Mouse (Mus musculus): Measurements from ENCODE around the gene Sh3pxd2a. TPM values are rescaled to one million over a fixed set of nuclear protein-coding genes. Genes with fewer than 3 reads are reported as not detected.

Sh3pxd2a gene
- polyA plus RNA-seq, 1 experiment from 2014 or later = 2.7 TPM

DNA sequence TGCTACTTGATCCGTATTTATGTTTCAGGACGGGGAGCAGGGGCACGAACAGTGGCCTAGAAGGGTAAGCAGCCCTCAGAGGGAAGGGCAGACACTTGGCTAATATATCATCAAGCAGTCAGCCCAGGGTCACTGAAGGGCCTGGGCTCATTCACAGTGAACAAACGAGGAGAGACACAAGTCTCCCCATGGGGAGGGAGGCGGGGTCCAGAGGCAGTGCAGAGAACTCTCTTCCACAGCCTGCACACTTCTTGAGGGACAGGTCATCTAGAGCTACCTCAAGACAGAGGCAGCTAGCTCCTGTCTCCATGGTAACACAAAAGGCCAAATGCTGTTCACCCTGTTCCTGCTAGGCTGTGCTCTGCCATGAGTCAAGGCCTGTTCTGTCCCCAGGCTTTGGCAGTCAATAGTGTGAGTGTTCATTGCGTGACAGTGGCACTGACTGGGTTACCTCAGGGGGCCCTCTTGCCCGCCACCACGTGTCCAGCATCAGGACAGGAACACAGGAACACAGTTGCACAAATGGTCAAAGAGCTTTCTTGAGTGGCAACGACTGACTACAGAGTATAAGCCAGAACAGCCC lies 101.0 kb downstream of the Sh3pxd2a start:
- peak overlapping the region; percentile 25; the same call in 1 of the 2 replicates for H3K27ac ChIP-seq
- DNase-seq (ENCODE audit: low spot score) = peak; percentile 42
- WGBS = 56% methylated on average over 9 of the region's 9 CpGs

DNA sequence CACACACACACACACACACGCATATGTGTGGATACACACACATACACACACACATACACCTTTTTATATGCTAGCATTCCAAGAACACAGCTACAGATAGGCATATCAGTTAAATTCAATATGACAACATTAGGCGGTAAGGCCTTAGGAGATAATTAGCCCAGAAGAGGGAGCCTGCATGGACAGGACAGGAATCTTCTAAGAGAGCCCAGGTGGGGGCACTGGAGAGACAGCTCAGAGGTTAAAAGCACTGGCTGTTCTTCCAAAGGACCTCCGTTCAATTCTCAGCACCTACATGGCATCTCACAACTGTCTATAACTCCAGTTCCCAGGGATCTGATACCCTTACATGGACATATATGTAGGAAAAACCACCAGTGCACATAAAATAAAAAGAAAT lies 103.3 kb downstream of the Sh3pxd2a start:
- DNase-seq (ENCODE audit: low spot score) = no peak
- Histone ChIP-seq H3K4me3 (no peak overlapping the region), H3K27me3 (ENCODE audit: insufficient read depth, poor library complexity, severe bottlenecking) (no peaks in the 10 kb centered on the region; the same call in 1 of the 2 replicates), H3K4me1 (replicated peaks) (peaks cover 56% of the 10 kb centered on the region), H3K36me3 (peaks cover 28% of the 10 kb centered on the region), H3K27ac (no peak overlapping the region), H3K9me3 (no peaks in the 10 kb centered on the region)
- WGBS = 82% methylated on average over 3 of the region's 3 CpGs

More for the DNA sequence above, 101.0 kb downstream of the Sh3pxd2a start:
- peaks cover 66% of the 10 kb centered on the region for H3K4me1 ChIP-seq (replicated peaks)
- no peaks in the 10 kb centered on the region for H3K9me3 ChIP-seq
- H3K4me3 ChIP-seq = no peak overlapping the region
- no peaks in the 10 kb centered on the region for H3K27me3 ChIP-seq (ENCODE audit: insufficient read depth, poor library complexity, severe bottlenecking)
- peaks cover 28% of the 10 kb centered on the region for H3K36me3 ChIP-seq

DNA sequence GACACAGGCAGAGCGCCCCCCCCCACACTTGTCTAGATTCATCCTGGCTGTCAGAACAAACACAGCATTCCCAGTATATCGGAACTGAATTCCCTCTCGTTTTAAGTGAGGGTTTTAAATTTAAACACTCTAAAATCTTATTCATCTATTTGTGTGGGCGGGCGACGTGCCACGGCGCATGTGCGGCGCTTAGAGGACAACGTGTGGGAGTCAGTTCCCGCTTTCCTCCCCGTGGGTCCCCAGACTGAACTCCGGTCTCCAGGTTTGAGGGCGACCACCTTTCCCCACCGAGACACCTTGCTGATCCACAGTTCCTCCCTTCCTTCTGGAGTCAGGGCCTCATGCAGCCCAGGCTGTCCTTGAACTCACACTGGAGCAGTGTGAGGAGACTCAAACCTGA lies 104.2 kb downstream of the Sh3pxd2a start:
- peaks cover 30% of the 10 kb centered on the region for H3K36me3 ChIP-seq
- peak overlapping the region; percentile 62; the same call in 1 of the 2 replicates for H3K27ac ChIP-seq
- DNase-seq (ENCODE audit: low spot score) = no peak
- peaks cover 59% of the 10 kb centered on the region for H3K4me1 ChIP-seq (replicated peaks)
- H3K27me3 ChIP-seq (ENCODE audit: insufficient read depth, poor library complexity, severe bottlenecking) = no peaks in the 10 kb centered on the region; the same call in 1 of the 2 replicates
- no peak overlapping the region; the same call in 1 of the 2 replicates for H3K4me3 ChIP-seq
- 89% methylated on average over 16 of the region's 16 CpGs for WGBS
- no peaks in the 10 kb centered on the region for H3K9me3 ChIP-seq

DNA sequence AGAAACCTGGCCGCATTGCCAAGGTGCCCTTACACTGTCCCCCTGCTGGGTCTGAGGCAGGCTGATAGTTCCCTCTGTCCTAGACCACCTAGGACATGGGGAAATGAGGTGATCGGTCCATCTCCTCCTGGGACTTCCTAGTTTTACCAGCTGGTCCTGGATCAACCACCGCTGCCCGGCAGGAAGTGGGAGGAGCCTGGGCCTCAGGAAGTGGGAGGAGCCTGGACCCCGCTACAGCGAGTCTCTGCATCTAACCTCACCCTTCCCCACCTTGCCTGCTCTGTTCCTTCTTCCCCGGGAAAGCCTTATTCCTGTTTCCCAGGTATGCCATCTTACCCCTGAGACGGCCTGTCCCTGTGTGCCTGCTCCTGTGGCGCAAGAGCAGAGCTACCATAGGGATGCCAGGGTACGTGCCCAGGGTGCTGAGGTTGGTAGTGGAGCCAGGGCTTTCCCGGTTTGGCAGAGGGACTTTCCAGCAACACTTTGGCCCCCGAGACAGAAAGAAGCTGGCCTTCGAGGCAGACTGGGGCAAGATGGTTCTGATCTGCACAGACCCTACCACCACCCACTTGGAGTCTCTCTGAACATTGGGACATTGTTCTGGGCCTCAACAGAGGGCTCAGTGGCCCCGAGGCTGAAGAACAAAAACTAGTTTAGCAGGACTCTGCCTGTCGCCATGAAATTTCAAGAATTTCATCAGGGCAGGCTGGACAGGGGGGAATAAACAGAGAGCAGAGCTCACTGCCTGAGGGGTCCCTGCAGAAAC lies 104.9 kb downstream of the Sh3pxd2a start:
- DNase-seq (ENCODE audit: low spot score) = no peak
- Histone ChIP-seq H3K27me3 (ENCODE audit: insufficient read depth, poor library complexity, severe bottlenecking) (no peaks in the 10 kb centered on the region; the same call in 1 of the 2 replicates), H3K9me3 (no peaks in the 10 kb centered on the region), H3K4me3 (peak overlapping the region; percentile 34), H3K36me3 (peaks cover 32% of the 10 kb centered on the region), H3K4me1 (replicated peaks) (peaks cover 65% of the 10 kb centered on the region), H3K27ac (peak overlapping the region; percentile 62)
- 52% methylated on average over 15 of the region's 15 CpGs for WGBS

DNA sequence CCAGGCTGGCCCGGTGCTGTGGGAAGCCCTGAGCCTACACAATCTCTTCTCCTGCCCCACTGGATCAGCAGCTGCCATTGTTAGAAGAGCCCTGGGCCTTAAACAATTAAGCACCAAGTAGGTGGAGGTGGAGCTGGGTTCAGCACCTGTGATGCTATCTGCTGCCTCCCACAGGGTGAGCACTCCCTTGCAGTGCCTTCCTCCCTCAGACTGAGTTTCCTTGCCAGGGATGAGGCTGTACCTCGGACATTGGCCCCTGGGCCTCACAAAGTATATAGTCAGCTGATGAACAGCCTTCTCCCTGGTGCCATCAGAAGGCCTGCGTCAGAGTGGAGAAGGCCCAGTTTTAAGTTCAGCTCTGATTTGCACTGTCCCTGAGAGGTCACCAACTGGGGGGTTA lies 106.9 kb downstream of the Sh3pxd2a start:
- Histone ChIP-seq H3K4me1 (replicated peaks) (peaks cover 54% of the 10 kb centered on the region), H3K27me3 (ENCODE audit: insufficient read depth, poor library complexity, severe bottlenecking) (no peaks in the 10 kb centered on the region; the same call in 1 of the 2 replicates), H3K36me3 (peaks cover 21% of the 10 kb centered on the region), H3K27ac (0 out of 2 replicates have a peak overlapping the region, but pooled peaks have one; percentile 16), H3K4me3 (no peak overlapping the region), H3K9me3 (0 out of 2 replicates have a peak, but pooled peaks cover 3% of the 10 kb centered on the region)
- 64% methylated on average over 3 of the region's 3 CpGs for WGBS
- DNase-seq (ENCODE audit: low spot score) = no peak

DNA sequence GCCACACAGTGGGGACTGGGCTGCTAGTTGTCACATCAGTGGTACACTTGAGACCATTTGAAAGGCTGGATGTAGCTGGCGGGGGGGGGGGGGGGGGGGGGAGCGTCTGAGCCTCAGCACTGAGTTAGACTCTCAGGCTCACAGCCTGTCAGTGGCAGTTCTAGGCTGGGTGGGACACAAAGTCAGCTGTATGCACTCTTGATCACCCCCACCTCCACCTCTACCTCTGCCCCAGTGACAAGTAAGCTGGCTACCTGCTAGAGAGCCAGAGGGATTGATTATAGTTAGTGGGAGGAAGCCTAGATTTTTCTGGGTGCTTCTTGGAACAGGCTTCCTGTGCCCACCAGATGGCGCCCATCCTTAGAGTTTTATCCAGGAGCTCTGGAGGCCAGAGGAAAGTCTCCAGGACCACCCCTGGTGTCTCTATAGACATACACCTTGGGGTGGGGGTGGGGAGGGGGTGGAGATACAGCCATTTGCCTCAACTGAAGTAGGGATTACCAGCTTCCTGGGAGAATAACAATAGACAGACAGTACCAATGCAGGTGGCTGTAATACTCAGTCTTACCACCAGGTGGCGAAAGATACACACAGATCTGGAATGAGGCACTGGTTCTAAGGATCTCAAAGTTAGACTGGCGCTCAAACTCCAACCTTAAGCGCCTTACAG lies 107.9 kb downstream of the Sh3pxd2a start:
- Histone ChIP-seq H3K27ac (peak overlapping the region; percentile 84), H3K36me3 (peaks cover 18% of the 10 kb centered on the region; the same call in 1 of the 2 replicates), H3K9me3 (0 out of 2 replicates have a peak, but pooled peaks cover 3% of the 10 kb centered on the region), H3K27me3 (ENCODE audit: insufficient read depth, poor library complexity, severe bottlenecking) (no peaks in the 10 kb centered on the region; the same call in 1 of the 2 replicates), H3K4me3 (no peak overlapping the region), H3K4me1 (replicated peaks) (peaks cover 51% of the 10 kb centered on the region)
- 27% methylated on average over 6 of the region's 6 CpGs for WGBS
- DNase-seq (ENCODE audit: low spot score) = peak; percentile 83

DNA sequence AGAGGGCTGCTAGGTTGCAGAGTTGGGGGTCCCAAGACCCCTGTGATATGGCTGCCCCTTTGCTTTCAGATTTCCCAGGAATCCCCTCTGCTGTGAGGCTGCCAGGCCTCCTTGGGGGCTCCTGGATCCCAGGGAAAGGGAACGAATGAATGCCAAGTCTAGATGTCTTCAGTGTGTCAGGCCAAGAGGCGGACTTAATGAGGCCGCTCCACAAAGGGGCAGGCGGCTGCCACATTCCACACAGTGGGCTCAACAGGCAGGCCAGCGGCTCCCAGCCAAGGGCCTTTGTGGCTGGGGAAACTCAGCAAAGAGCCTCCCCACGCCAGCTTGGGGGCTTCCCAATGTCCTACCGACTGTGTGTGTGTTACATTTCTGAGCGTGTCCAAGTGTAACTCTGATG lies 109.7 kb downstream of the Sh3pxd2a start:
- Histone ChIP-seq H3K27ac (peak overlapping the region; percentile 84), H3K4me1 (replicated peaks) (peaks cover 42% of the 10 kb centered on the region), H3K9me3 (0 out of 2 replicates have a peak, but pooled peaks cover 3% of the 10 kb centered on the region), H3K36me3 (peaks cover 21% of the 10 kb centered on the region; the same call in 1 of the 2 replicates), H3K27me3 (ENCODE audit: insufficient read depth, poor library complexity, severe bottlenecking) (no peaks in the 10 kb centered on the region; the same call in 1 of the 2 replicates), H3K4me3 (no peak overlapping the region)
- WGBS = 39% methylated on average over 8 of the region's 8 CpGs
- DNase-seq (ENCODE audit: low spot score) = peak; percentile 64

DNA sequence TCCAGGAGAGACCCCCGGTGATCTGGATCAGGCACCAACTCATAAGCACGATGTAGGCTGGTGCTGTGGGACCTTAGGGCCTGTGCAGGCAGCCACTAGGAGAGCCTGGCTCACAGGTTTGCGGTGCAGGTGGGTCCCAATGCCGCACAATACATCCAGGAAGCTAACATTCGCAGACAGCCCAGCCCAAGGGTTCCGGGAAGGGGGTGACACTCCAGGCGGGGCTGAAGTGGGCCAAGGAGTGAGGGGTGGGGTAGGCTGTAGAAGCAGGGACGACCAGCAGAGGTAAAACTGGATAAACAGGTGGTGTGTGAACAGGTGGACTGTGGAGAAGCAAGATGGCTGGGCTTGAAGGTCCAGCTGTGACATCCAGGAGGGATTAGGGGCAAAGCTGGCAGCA lies 115.2 kb downstream of the Sh3pxd2a start:
- no peak for DNase-seq (ENCODE audit: low spot score)
- 83% methylated on average over 8 of the region's 8 CpGs for WGBS

DNA sequence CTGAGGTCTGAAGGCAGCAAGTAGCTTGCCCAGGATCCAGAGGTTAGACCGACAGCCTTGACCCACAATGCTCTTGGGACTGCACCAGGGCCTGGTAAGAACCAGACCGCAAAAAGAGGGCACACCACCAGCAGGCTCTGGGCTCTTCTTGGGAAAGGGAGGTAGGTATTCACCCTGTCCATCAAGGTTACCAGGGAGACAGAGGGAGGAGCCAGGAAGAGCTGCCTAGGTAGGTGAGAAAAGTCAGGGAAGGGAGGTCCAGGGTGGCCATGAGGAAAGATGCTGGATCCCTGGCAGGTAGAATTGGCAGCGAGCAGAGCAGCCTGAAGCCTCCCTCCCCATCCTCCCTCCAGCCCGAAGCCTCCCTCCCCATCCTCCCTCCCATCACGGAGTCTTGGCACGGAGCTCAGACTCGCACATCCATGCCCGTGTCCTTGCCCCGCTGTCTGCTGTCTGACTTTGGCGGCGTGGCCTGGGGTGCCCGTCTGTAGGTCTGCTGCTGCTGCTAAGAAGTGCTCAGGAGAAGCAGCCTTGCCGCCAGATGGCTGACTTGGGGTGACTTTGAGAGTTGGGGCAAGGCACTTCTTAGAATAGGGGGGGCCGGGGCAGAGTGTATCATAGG lies 115.7 kb downstream of the Sh3pxd2a start:
- H3K27me3 ChIP-seq (ENCODE audit: insufficient read depth, poor library complexity, severe bottlenecking) = peaks cover 34% of the 10 kb centered on the region
- WGBS = 84% methylated on average over 14 of the region's 14 CpGs

More for the DNA sequence above, 115.2 kb downstream of the Sh3pxd2a start:
- Histone ChIP-seq H3K36me3 (peaks cover 16% of the 10 kb centered on the region; the same call in 1 of the 2 replicates), H3K27ac (no peak overlapping the region), H3K27me3 (ENCODE audit: insufficient read depth, poor library complexity, severe bottlenecking) (peaks cover 29% of the 10 kb centered on the region), H3K9me3 (0 out of 2 replicates have a peak, but pooled peaks cover 3% of the 10 kb centered on the region), H3K4me3 (no peak overlapping the region), H3K4me1 (replicated peaks) (peaks cover 37% of the 10 kb centered on the region)

DNA sequence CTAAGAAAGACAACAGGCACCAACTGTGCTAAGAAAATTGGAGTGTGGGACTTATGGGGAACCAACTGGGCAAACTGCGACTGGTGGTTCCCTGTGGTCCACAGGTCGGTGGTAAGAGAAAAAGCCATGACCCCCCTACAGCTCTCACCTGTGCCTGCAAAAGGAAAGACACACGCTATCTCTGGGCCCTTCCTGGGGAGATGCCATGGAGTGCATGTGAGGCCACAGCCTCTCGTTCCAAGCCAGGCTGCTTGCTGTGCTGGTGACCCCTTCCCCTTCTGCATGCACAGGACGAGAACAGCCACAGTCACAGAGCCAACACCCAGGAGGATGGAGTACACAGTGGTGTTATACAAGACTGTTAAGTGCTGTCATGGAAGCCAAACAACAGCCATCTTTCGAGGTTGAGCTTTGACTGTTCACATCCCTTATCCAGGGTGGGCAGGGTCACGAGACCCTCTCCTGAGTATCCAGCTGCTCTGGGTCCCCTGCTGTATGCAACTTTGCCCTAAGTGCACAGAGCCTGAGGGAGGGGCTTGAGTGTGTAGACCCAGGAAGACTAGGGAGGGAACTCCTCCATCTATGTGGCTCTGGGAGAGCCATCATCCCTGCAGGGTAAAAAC lies 117.1 kb downstream of the Sh3pxd2a start:
- Histone ChIP-seq H3K27ac (no peak overlapping the region), H3K9me3 (no peaks in the 10 kb centered on the region), H3K4me3 (no peak overlapping the region), H3K27me3 (ENCODE audit: insufficient read depth, poor library complexity, severe bottlenecking) (peaks cover 48% of the 10 kb centered on the region), H3K4me1 (replicated peaks) (peaks cover 50% of the 10 kb centered on the region), H3K36me3 (peaks cover 11% of the 10 kb centered on the region; the same call in 1 of the 2 replicates)
- WGBS = 53% methylated on average over 7 of the region's 7 CpGs
- DNase-seq (ENCODE audit: low spot score) = no peak

More for the DNA sequence above, 115.7 kb downstream of the Sh3pxd2a start:
- H3K36me3 ChIP-seq = peaks cover 11% of the 10 kb centered on the region; the same call in 1 of the 2 replicates
- H3K4me3 ChIP-seq = no peak overlapping the region
- no peak for DNase-seq (ENCODE audit: low spot score)
- H3K9me3 ChIP-seq = no peaks in the 10 kb centered on the region
- H3K27ac ChIP-seq = no peak overlapping the region
- H3K4me1 ChIP-seq (replicated peaks) = peaks cover 39% of the 10 kb centered on the region

DNA sequence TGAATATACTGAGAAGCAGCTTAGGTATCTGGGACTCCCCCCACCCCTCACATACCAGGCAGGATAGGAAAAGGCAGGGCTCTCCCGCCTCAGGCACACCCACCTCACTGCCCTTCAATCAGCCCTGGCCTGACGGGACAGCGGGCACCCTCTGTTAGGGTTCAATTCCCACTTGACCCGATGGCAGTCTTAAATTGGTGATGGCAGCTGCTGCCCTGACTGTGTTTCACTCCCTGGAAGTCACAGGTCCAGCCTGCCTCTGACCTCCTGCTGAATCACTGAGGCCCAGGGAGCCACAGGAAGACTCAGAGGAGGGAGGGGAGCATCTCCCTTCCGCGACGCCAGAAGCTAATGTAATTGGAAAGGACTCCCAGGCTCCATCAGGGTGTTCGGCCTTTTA lies 117.6 kb downstream of the Sh3pxd2a start:
- DNase-seq (ENCODE audit: low spot score) = no peak
- Histone ChIP-seq H3K27me3 (ENCODE audit: insufficient read depth, poor library complexity, severe bottlenecking) (peaks cover 52% of the 10 kb centered on the region), H3K36me3 (peaks cover 8% of the 10 kb centered on the region; the same call in 1 of the 2 replicates), H3K27ac (no peak overlapping the region), H3K9me3 (no peaks in the 10 kb centered on the region), H3K4me1 (replicated peaks) (peaks cover 50% of the 10 kb centered on the region), H3K4me3 (no peak overlapping the region)
- 55% methylated on average over 8 of the region's 8 CpGs for WGBS
